8 mouse cellular contexts compared by ENCODE assay signal in genomic region chr17:6960776-6961175, GRCm38 (mm10). TPM values are rescaled to one million over a fixed set of nuclear protein-coding genes. Genes with fewer than 3 reads are reported as not detected.
DNase-seq lines count a peak whose midpoint lies in the region; ATAC-seq and TF ChIP-seq lines count a peak whose summit lies in the region.
"Not testable (repeated sequence)": the region's sequence is repeated elsewhere in the genome, so short reads cannot be mapped to it uniquely, and the experiment has no call there.

Tagap1 (minus strand) TSS chr17:6961156.

- H3K9ac ChIP-seq in forebrain, embryonic 14.5 days (ENCODE audit: low read length) = peak within 1 kb of the TSS; percentile 48
- H3K9ac ChIP-seq in heart, embryonic 16.5 days (ENCODE audit: low read length) = peak within 1 kb of the TSS; percentile 71
- H3K9ac ChIP-seq in kidney, postnatal 0 days (ENCODE audit: low read depth, low read length) = peak within 1 kb of the TSS; percentile 52; the same call in 1 of the 2 replicates
- H3K9ac ChIP-seq in liver, adult 2 months (ENCODE audit: low read depth, low read length) = peak within 1 kb of the TSS; percentile 82
- H3K9ac ChIP-seq in midbrain, embryonic 15.5 days = peak within 1 kb of the TSS; percentile 50

- ATAC-seq in forebrain, embryonic 14.5 days; heart, embryonic 16.5 days (replicated peaks; ENCODE audit: extremely low read depth, insufficient read depth, low FRiP score); kidney, postnatal 0 days (replicated peaks; ENCODE audit: low FRiP score, low read depth); midbrain, embryonic 15.5 days (replicated peaks): not testable (repeated sequence)

- H3K27ac ChIP-seq in brown adipose tissue, adult 24 weeks (replicated peaks; ENCODE audit: low read depth, low read length) = peak within 1 kb of the TSS; percentile 37
- H3K27ac ChIP-seq in forebrain, embryonic 14.5 days (ENCODE audit: low read depth, low read length) = not testable (repeated sequence)
- peak within 1 kb of the TSS; percentile 57 for H3K27ac ChIP-seq in heart, embryonic 16.5 days (ENCODE audit: low read length)
- peak within 1 kb of the TSS; percentile 70 for H3K27ac ChIP-seq in kidney, postnatal 0 days
- H3K27ac ChIP-seq in liver, adult 2 months (replicated peaks; ENCODE audit: insufficient read depth, low read depth, low read length) = peak within 1 kb of the TSS; percentile 76
- peak within 1 kb of the TSS; percentile 65; the same call in 1 of the 2 replicates for H3K27ac ChIP-seq in midbrain, embryonic 15.5 days

- peak; percentile 65 for DNase-seq in CD4-positive helper T cell, adult 2 months (ENCODE audit: low read depth, low spot score)
- DNase-seq in forebrain, embryonic 14.5 days (ENCODE audit: low spot score); kidney, postnatal 0 days (ENCODE audit: low spot score): not testable (repeated sequence)
- peak; percentile 27 for DNase-seq in liver, adult 2 months (ENCODE audit: extremely low read depth, low read depth, low spot score)
- peak; percentile 37 to 75 for DNase-seq in spleen, postnatal 4 days (ENCODE audit: low spot score in 2 of 2)

- H3K4me3 ChIP-seq in brown adipose tissue, adult 24 weeks (ENCODE audit: insufficient read depth, low read depth, low read length) = peak within 1 kb of the TSS; percentile 60
- H3K4me3 ChIP-seq in forebrain, embryonic 14.5 days (ENCODE audit: low read depth, low read length) = peak within 1 kb of the TSS; percentile 40
- peak within 1 kb of the TSS; percentile 59 for H3K4me3 ChIP-seq in heart, embryonic 16.5 days (ENCODE audit: low read length)
- H3K4me3 ChIP-seq in kidney, postnatal 0 days (replicated peaks; ENCODE audit: low read depth, low read length) = peak within 1 kb of the TSS; percentile 44
- peak within 1 kb of the TSS; percentile 67 for H3K4me3 ChIP-seq in liver, adult 2 months (ENCODE audit: insufficient read depth, low read depth, low read length)
- peak within 1 kb of the TSS; percentile 50 for H3K4me3 ChIP-seq in midbrain, embryonic 15.5 days

- under 1% methylated on average over 35 of the region's 51 CpGs for WGBS in forebrain, embryonic 14.5 days
- WGBS in heart, embryonic 16.5 days = under 1% methylated on average over 34 of the region's 51 CpGs
- 3% methylated on average over 29 of the region's 51 CpGs for WGBS in kidney, postnatal 0 days
- 2% methylated on average over 36 of the region's 51 CpGs for whole genome bisulfite sequencing in liver, adult 2 months
- WGBS in midbrain, embryonic 15.5 days = 2% methylated on average over 47 of the region's 51 CpGs

- not testable (repeated sequence) for TF ChIP-seq POLR2A in liver, adult 2 months (IDR thresholded peaks at IDR 0.05; ENCODE audit: extremely low read depth, insufficient read depth, low read length)

- not testable (repeated sequence) for H3K9me3 ChIP-seq in forebrain, embryonic 14.5 days (replicated peaks; ENCODE audit: control insufficient read depth, low read length); heart, embryonic 16.5 days (replicated peaks; ENCODE audit: control insufficient read depth, low read length); kidney, postnatal 0 days (replicated peaks; ENCODE audit: low read length); midbrain, embryonic 15.5 days

- H3K4me2 ChIP-seq in forebrain, embryonic 14.5 days (ENCODE audit: low read length) = peak within 1 kb of the TSS; percentile 42
- peak within 1 kb of the TSS; percentile 56 for H3K4me2 ChIP-seq in heart, embryonic 16.5 days (ENCODE audit: low read depth, low read length)
- H3K4me2 ChIP-seq in kidney, postnatal 0 days (ENCODE audit: low read length) = peak within 1 kb of the TSS; percentile 45
- H3K4me2 ChIP-seq in midbrain, embryonic 15.5 days = peak within 1 kb of the TSS; percentile 45

- H3K4me1 ChIP-seq in brown adipose tissue, adult 24 weeks (ENCODE audit: control insufficient read depth, insufficient read depth, insufficient read length, low read length); forebrain, embryonic 14.5 days (ENCODE audit: control insufficient read depth, insufficient read depth, low read length); heart, embryonic 16.5 days (ENCODE audit: control insufficient read depth, insufficient read depth, low read length); kidney, postnatal 0 days (replicated peaks; ENCODE audit: insufficient read depth, low read length); liver, adult 2 months (ENCODE audit: control insufficient read depth, insufficient read depth, low read length); midbrain, embryonic 15.5 days: not testable (repeated sequence)

- H3K27me3 ChIP-seq in forebrain, embryonic 14.5 days (replicated peaks; ENCODE audit: control insufficient read depth, insufficient read depth, low read length); heart, embryonic 16.5 days (ENCODE audit: control insufficient read depth, insufficient read depth, low read length); kidney, postnatal 0 days (ENCODE audit: insufficient read depth, low read length); liver, adult 2 months (ENCODE audit: control insufficient read depth, insufficient read depth, low read length); midbrain, embryonic 15.5 days (replicated peaks): not testable (repeated sequence)

- not testable (repeated sequence) for TF ChIP-seq CTCF in kidney, postnatal 0 days (IDR thresholded peaks at IDR 0.05; ENCODE audit: low read depth); liver, adult 2 months (IDR thresholded peaks at IDR 0.05; ENCODE audit: low read depth, low read length)

- H3K36me3 ChIP-seq in forebrain, embryonic 14.5 days (ENCODE audit: control insufficient read depth, insufficient read depth, low read length); heart, embryonic 16.5 days (ENCODE audit: control insufficient read depth, insufficient read depth); kidney, postnatal 0 days (ENCODE audit: insufficient read depth, low read length); liver, adult 2 months (ENCODE audit: control insufficient read depth, insufficient read depth, low read length); midbrain, embryonic 15.5 days (replicated peaks): not testable (repeated sequence)

- H3K79me2 ChIP-seq in liver, adult 2 months (ENCODE audit: control insufficient read depth, insufficient read depth, low read length) = not testable (repeated sequence)

RNA-seq across cellular contexts. Expression of gene Tagap1, which starts in this region (rescaled TPM):
- 9.7 and 11.1 TPM in 2 replicates for polyA plus RNA-seq in brown adipose tissue, adult 24 weeks (2012; ENCODE audit: insufficient read depth, insufficient read length, missing spikeins)
- polyA plus RNA-seq in forebrain, embryonic 14.5 days (2014; fragmentation: Nextera tagmentation; extraction: Ambion mirVana) = 59.8 and 65.3 TPM in 2 replicates
- polyA plus RNA-seq in heart, embryonic 16.5 days (2015; fragmentation: Nextera tagmentation; extraction: Ambion mirVana) = 31.1 and 31.4 TPM in 2 replicates
- 43.6 and 45.9 TPM in 2 replicates for polyA plus RNA-seq in kidney, postnatal 0 days (2015; fragmentation: Nextera tagmentation; extraction: Ambion mirVana)
- 6.8 and 7.0 TPM in 2 replicates for total RNA-seq in liver, adult 2 months (2014; rRNA removed)
- 6.9 and 10.9 TPM in 2 replicates for polyA plus RNA-seq in liver, adult 2 months (2012; rRNA removed)
- 55.2 and 56.3 TPM in 2 replicates for polyA plus RNA-seq in midbrain, embryonic 15.5 days (2015; fragmentation: Nextera tagmentation; extraction: Ambion mirVana)
